Mouse (Mus musculus) bone marrow macrophage, adult 2 months (primary cell): ENCODE results near the gene Teddm3.

Experiments used
- CTCF ChIP-seq: IDR thresholded peaks from 2 replicates; pipeline ENCODE4 v1.5.1; 2012; ENCODE audit warnings: low read depth, mild to moderate bottlenecking, low read length, moderate library complexity
- POLR2A ChIP-seq: IDR thresholded peaks from 2 replicates; pipeline ENCODE4 v1.6.1; 2012; ENCODE audit warnings: mild to moderate bottlenecking, low read depth, low read length, borderline replicate concordance

DNA sequence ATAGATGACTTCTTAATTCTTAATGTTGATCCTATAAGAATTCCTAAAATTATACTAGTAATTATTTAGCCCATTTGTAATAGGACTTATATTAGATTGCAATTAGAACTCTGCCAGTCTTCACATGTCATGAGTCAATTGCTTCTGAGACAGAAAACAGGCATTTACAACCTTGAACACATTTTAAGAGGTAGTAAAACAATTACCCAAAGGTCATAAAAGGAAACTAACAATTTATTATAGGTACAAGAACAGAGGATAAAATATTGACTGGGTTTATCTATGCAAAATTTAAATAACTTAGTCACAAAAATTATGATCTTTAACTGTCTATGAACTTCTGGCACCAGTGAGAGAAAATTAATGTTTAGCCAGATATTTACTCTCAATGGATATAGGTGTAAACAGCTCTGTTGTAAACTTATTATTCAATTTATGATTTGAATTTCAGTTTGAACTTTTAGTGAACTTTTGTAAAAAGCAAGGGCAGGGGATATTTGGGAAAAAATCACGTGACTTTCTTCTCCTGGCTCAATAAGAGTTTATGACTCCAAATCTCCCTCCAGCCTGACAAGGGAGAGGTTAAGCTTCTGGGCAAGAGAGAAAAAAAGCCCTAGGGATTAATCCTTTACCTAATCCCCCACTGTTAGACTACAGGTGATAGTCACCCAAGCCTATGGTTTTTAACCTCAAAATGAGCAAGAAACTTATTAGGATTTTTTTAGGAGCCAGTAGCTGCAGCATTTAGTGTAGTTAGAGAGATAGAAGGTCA, 17.3 kb downstream of the Teddm3 start:
- no peak for TF ChIP-seq POLR2A
- TF ChIP-seq CTCF: no peak
